Mouse (Mus musculus) kidney, postnatal 25 days (tissue): ENCODE results near the gene Zfand2b.

ENCODE experiments used
- DNase-seq, 2 experiments: peaks; one replicate each; pipeline ENCODE4 v3.0.0; 2021; ENCODE audit warnings: mixed read lengths in 2 of 2

Zfand2b gene

GRCm38 (mm10) chr1:75160256-75160617 is 8.2 kb upstream of the Zfand2b start:
- no peak for DNase-seq

GRCm38 (mm10) chr1:75168093-75168471 is 364 bp upstream of the Zfand2b start:
- no peak for DNase-seq

- DNase-seq: peak; percentile 68 to 77
These were observed 11.1 kb downstream of the Zfand2b start for GRCm38 (mm10) chr1:75179334-75180104.

GRCm38 (mm10) chr1:75180105-75180590 is 11.7 kb downstream of the Zfand2b start, which contains the start of gene Abcb6:
Gene Abcb6 (minus strand): TSS chr1:75180392.
- DNase-seq: peak; percentile 95 to 96

- DNase-seq: no peak
These were observed 12.3 kb downstream of the Zfand2b start for GRCm38 (mm10) chr1:75180741-75181140.

GRCm38 (mm10) chr1:75181377-75181870 is 13.0 kb downstream of the Zfand2b start:
- no peak for DNase-seq

- no peak for DNase-seq
These were observed 13.7 kb downstream of the Zfand2b start for GRCm38 (mm10) chr1:75182160-75182559.

- DNase-seq: no peak
These were observed 17.0 kb downstream of the Zfand2b start for GRCm38 (mm10) chr1:75185495-75185894.

GRCm38 (mm10) chr1:75187126-75187525 is 18.7 kb downstream of the Zfand2b start:
- no peak for DNase-seq

GRCm38 (mm10) chr1:75187914-75188483 is 19.6 kb downstream of the Zfand2b start:
- peak in 1 of 2 experiments; percentile 15 for DNase-seq

- no peak for DNase-seq
These were observed 22.1 kb downstream of the Zfand2b start for GRCm38 (mm10) chr1:75190577-75190976.

- no peak for DNase-seq
These were observed 22.8 kb downstream of the Zfand2b start for GRCm38 (mm10) chr1:75191258-75191621.

GRCm38 (mm10) chr1:75191622-75192402 is 23.4 kb downstream of the Zfand2b start, which contains the start of the genes Ankzf1 and Atg9a:
Gene Ankzf1 (plus strand): TSS chr1:75192151.
Gene Atg9a (minus strand): TSS chr1:75192196.
- peak; percentile 95 to 99 for DNase-seq

GRCm38 (mm10) chr1:75192452-75192851 is 24.0 kb downstream of the Zfand2b start:
- peak; percentile 64 to 87 for DNase-seq

GRCm38 (mm10) chr1:75201236-75201635 is 32.8 kb downstream of the Zfand2b start:
- peak in 1 of 2 experiments; percentile 56 for DNase-seq

GRCm38 (mm10) chr1:75208967-75209678 is 40.7 kb downstream of the Zfand2b start:
- peak; percentile 86 to 93 for DNase-seq

- peak; percentile 98 to 99 for DNase-seq
These were observed 42.0 kb downstream of the Zfand2b start, which contains the start of the genes Glb1l and Stk16 for GRCm38 (mm10) chr1:75210136-75211087. Gene Glb1l (minus strand): TSS chr1:75210813. Gene Stk16 (plus strand): TSS chr1:75210838.

GRCm38 (mm10) chr1:75211141-75211708 is 42.8 kb downstream of the Zfand2b start:
- peak in 1 of 2 experiments; percentile 56 for DNase-seq

- peak; percentile 35 to 48 for DNase-seq
These were observed 44.1 kb downstream of the Zfand2b start for GRCm38 (mm10) chr1:75212542-75212941.

GRCm38 (mm10) chr1:75213096-75213495 is 44.6 kb downstream of the Zfand2b start:
- DNase-seq: no peak

GRCm38 (mm10) chr1:75214442-75214841 is 46.0 kb downstream of the Zfand2b start:
- DNase-seq: peak; percentile 83 to 96
